Mouse (Mus musculus) megakaryocyte, embryonic 14.5 days (primary cell): Measurements from ENCODE around the gene Alk.

Experiments used
- FLI1 ChIP-seq: IDR thresholded peaks from 2 replicates; pipeline ENCODE4 v1.6.1; 2012; ENCODE audit warnings: low read length, inconsistent platforms, mixed read lengths
- GATA1 ChIP-seq: IDR thresholded peaks from 3 replicates; pipeline ENCODE4 v1.6.1; 2012; ENCODE audit warnings: mixed read lengths, low read length, inconsistent platforms, borderline replicate concordance

DNA sequence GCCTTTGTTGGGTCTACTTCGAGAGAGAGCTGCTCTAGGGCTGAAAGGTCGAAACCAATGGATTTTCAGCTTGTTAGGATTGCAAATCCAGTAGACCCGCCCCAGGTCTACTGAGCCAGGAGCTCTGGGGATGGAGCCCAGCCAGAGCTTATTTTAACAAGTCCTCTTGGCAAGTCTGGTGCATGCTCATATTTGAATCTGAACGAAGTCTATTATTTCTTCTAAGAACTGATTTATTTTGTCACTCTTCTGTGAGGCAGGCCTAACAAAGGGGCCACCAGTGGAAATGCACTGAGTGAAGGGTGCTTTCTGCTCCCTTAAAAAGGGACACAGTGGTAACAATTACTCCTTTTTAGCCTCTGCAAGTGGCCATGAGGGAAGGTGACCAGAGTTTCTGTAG, 24.3 kb downstream of the Alk start:
- TF ChIP-seq GATA1 (no peak), FLI1 (no peak)
